Mouse (Mus musculus) neural tube, embryonic 13.5 days (tissue): ENCODE measurements around the gene Ahdc1. TPM values are rescaled to one million over a fixed set of nuclear protein-coding genes. Genes with fewer than 3 reads are reported as not detected.
A peak's percentile ranks its signal among the peaks of the same experiment; 100 is the strongest.

Experiments used
- ATAC-seq: fragments of 200-750 bp; cut with Nextera tagmentation; 2 replicates; pipeline ENCODE4 v1.8.0; 2017; ENCODE audit warnings: low read depth, mild to moderate bottlenecking, moderate TSS enrichment, moderate library complexity
- H3K27ac ChIP-seq: fragments of 300-500 bp; sonication (generic); replicated peaks from 2 replicates; pipeline ENCODE4 v1.5.1; 2015; ENCODE audit warnings: moderate library complexity, mild to moderate bottlenecking, inconsistent platforms
- H3K27me3 ChIP-seq: fragments of 300-500 bp; sonication (generic); 2 replicates; pipeline ENCODE4 v1.6.1; 2015; ENCODE audit warnings: mild to moderate bottlenecking, inconsistent platforms
- H3K36me3 ChIP-seq: fragments of 300-500 bp; sonication (generic); 2 replicates; pipeline ENCODE4 v1.6.1; 2015; ENCODE audit warnings: mild to moderate bottlenecking, inconsistent platforms
- H3K4me1 ChIP-seq: fragments of 300-500 bp; sonication (generic); replicated peaks from 2 replicates; pipeline ENCODE4 v1.6.1; 2015; ENCODE audit warnings: inconsistent platforms
- H3K4me2 ChIP-seq: fragments of 300-500 bp; sonication (generic); 2 replicates; pipeline ENCODE4 v1.6.1; 2015; ENCODE audit warnings: inconsistent platforms, mild to moderate bottlenecking, moderate library complexity
- H3K4me3 ChIP-seq: fragments of 300-500 bp; sonication (generic); 2 replicates; pipeline ENCODE4 v1.5.1; 2015; ENCODE audit warnings: mild to moderate bottlenecking, inconsistent platforms
- H3K9ac ChIP-seq: fragments of 300-500 bp; sonication (generic); 2 replicates; pipeline ENCODE4 v1.6.1; 2015; ENCODE audit warnings: moderate library complexity, mild to moderate bottlenecking, inconsistent platforms
- H3K9me3 ChIP-seq: fragments of 300-500 bp; sonication (generic); 2 replicates; pipeline ENCODE4 v1.6.1; 2016; ENCODE audit warnings: inconsistent platforms
- WGBS: fragments of 180-500 bp; shearing (Covaris S2); methylation state at CpG from one replicate; pipeline ENCODE4 v1.1.7; 2015; 5-methylcytosine and 5-hydroxymethylcytosine counted together
- polyA plus RNA-seq: library from polyadenylated mRNA; unstranded; fragments of >200 nt; fragmentation: Nextera tagmentation; extraction: Ambion mirVana; gene quantifications from 2 replicates; pipeline ENCODE4 v1.2.1, GENCODE M21; 2015

The Ahdc1 gene
- polyA plus RNA-seq, 1 experiment from 2014 or later = 9.4 TPM

GRCm38 (mm10) chr4:133045771-133046474, 34.9 kb downstream of the Ahdc1 start:
- peak overlapping the region; percentile 84 for H3K27ac ChIP-seq
- no peaks in the 10 kb centered on the region for H3K36me3 ChIP-seq
- peak overlapping the region; percentile 9; the same call in 1 of the 2 replicates for H3K4me2 ChIP-seq
- no peaks in the 10 kb centered on the region for H3K27me3 ChIP-seq
- 39% methylated on average over 11 of the region's 11 CpGs for WGBS
- peaks cover 100% of the 10 kb centered on the region for H3K4me1 ChIP-seq
- no peak for ATAC-seq
- peak overlapping the region; percentile 60; the same call in 1 of the 2 replicates for H3K9ac ChIP-seq
- H3K4me3 ChIP-seq = no peak overlapping the region
- H3K9me3 ChIP-seq = no peaks in the 10 kb centered on the region

DNA sequence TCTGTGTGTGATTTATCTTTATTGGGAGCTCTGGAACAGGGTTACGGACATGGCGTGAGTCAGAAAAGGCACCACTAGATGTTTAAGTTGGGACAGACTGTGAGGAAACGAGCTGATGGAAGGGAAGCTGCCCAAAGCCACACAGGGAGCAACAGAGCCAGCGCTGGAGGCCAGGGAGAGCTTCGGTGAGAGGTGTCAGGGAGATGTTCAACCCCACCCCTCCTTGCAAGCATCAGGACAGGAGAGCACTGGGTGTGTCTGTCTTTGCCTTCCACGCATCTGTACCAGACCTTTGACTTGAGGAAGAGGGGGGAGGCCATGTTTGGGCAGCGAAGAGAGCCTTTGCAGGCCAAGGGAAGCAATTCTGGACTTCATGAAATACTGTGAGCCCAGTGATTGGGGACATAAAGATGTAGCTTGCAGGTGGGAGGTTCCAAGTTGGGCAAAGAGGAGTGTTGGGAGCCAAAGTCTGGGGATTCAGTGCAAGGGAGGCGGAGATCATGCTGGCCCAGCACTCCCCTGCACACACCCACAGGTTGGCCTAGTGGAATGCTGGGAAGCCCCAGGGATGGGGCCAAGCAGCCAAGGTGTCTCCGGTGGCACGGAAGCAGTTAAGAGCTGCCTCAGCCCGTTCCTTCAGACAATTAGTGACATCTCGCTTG, 35.8 kb downstream of the Ahdc1 start:
- 0 out of 2 replicates have a peak overlapping the region, but pooled peaks have one; percentile 35 for H3K9ac ChIP-seq
- H3K27ac ChIP-seq = peak overlapping the region; percentile 84
- no peak; the same call in 1 of the 2 replicates for ATAC-seq
- H3K4me3 ChIP-seq = no peak overlapping the region
- peaks cover 100% of the 10 kb centered on the region for H3K4me1 ChIP-seq
- H3K36me3 ChIP-seq = no peaks in the 10 kb centered on the region
- H3K4me2 ChIP-seq = peak overlapping the region; percentile 29
- WGBS = 19% methylated on average over 12 of the region's 12 CpGs
- no peaks in the 10 kb centered on the region for H3K9me3 ChIP-seq
- H3K27me3 ChIP-seq = no peaks in the 10 kb centered on the region

- peak overlapping the region; percentile 84 for H3K27ac ChIP-seq
- peak; percentile 10; the same call in 1 of the 2 replicates for ATAC-seq
- WGBS = 10% methylated on average over 16 of the region's 16 CpGs
- no peaks in the 10 kb centered on the region for H3K9me3 ChIP-seq
- H3K9ac ChIP-seq = peak overlapping the region; percentile 51
- peak overlapping the region; percentile 29 for H3K4me2 ChIP-seq
- peaks cover 100% of the 10 kb centered on the region for H3K4me1 ChIP-seq
- no peaks in the 10 kb centered on the region for H3K36me3 ChIP-seq
- no peak overlapping the region for H3K4me3 ChIP-seq
- no peaks in the 10 kb centered on the region for H3K27me3 ChIP-seq
Observed at GRCm38 (mm10) chr4:133047353-133048105, 36.5 kb downstream of the Ahdc1 start.

GRCm38 (mm10) chr4:133049071-133049920, 38.2 kb downstream of the Ahdc1 start:
- peak overlapping the region; percentile 84 for H3K27ac ChIP-seq
- peaks cover 96% of the 10 kb centered on the region for H3K4me1 ChIP-seq
- 58% methylated on average over 19 of the region's 19 CpGs for WGBS
- H3K27me3 ChIP-seq = no peaks in the 10 kb centered on the region
- no peak overlapping the region for H3K4me3 ChIP-seq
- no peaks in the 10 kb centered on the region for H3K36me3 ChIP-seq
- H3K9me3 ChIP-seq = no peaks in the 10 kb centered on the region
- no peak overlapping the region for H3K4me2 ChIP-seq
- no peak for ATAC-seq
- peak overlapping the region; percentile 54 for H3K9ac ChIP-seq

DNA sequence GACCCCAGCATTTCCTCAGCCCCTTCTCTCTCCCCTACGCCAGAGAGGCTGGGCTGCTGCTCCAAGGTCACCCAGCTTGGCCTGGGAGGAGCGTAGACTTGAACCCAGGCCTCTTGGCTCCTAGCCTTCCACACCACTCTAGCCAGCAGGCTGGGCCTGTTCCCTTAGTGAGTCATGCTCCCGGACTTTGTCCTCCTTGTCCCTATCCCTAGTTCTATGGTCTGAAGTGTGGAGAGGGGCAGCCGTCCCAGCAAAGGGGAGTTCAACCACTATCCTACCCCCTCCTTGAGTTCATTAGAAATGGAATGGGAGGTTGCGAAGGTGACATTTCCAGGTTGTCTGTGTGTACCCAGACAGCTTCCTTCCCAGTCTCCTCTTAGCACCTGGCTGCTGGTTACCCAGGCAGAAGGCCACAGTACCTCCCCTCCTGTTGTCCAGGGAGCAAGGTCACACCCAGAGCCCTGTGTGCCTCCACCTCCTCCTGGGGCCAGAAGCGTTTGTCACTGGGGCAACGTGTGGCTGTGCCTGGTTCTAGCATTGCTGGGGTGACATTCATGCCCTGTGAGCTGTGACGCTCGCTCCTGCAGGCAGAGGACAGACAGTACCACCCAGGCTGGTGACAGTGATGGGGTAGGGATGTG, 39.3 kb downstream of the Ahdc1 start:
- H3K27ac ChIP-seq = no peak overlapping the region; the same call in 1 of the 2 replicates
- ATAC-seq = no peak
- no peak overlapping the region for H3K4me2 ChIP-seq
- H3K9me3 ChIP-seq = no peaks in the 10 kb centered on the region
- peaks cover 96% of the 10 kb centered on the region for H3K4me1 ChIP-seq
- no peaks in the 10 kb centered on the region for H3K27me3 ChIP-seq
- peaks cover 8% of the 10 kb centered on the region for H3K36me3 ChIP-seq
- no peak overlapping the region for H3K4me3 ChIP-seq
- 76% methylated on average over 9 of the region's 9 CpGs for WGBS
- H3K9ac ChIP-seq = no peak overlapping the region; the same call in 1 of the 2 replicates

GRCm38 (mm10) chr4:133050837-133051549, 39.9 kb downstream of the Ahdc1 start:
- ATAC-seq = no peak
- Histone ChIP-seq H3K27me3 (no peaks in the 10 kb centered on the region), H3K9me3 (no peaks in the 10 kb centered on the region), H3K4me3 (no peak overlapping the region), H3K9ac (peak overlapping the region; percentile 61; the same call in 1 of the 2 replicates), H3K4me2 (no peak overlapping the region), H3K36me3 (peaks cover 14% of the 10 kb centered on the region), H3K27ac (peak overlapping the region; percentile 64), H3K4me1 (peaks cover 96% of the 10 kb centered on the region)
- 94% methylated on average over 6 of the region's 6 CpGs for WGBS

DNA sequence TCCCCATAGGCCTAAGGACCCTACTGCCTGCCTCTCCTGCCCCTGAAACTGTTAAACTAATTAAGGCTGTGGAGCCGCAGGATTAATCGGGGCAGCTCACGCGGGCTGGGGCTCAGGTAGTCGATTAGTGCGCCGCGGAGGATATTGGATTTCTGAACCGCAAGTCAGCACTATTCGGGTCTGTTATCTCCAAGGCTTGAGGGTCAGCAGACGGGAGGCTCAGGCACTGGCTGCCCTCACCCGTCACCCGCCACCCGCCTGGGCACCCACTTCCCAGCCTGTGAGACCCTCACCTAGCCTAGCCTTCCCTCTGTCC, 40.4 kb downstream of the Ahdc1 start:
- H3K4me1 ChIP-seq = peaks cover 96% of the 10 kb centered on the region
- ATAC-seq = no peak
- H3K27ac ChIP-seq = peak overlapping the region; percentile 64
- H3K27me3 ChIP-seq = no peaks in the 10 kb centered on the region
- 68% methylated on average over 14 of the region's 14 CpGs for WGBS
- H3K36me3 ChIP-seq = peaks cover 14% of the 10 kb centered on the region
- no peak overlapping the region for H3K4me3 ChIP-seq
- H3K9me3 ChIP-seq = no peaks in the 10 kb centered on the region
- H3K4me2 ChIP-seq = no peak overlapping the region
- peak overlapping the region; percentile 61 for H3K9ac ChIP-seq

DNA sequence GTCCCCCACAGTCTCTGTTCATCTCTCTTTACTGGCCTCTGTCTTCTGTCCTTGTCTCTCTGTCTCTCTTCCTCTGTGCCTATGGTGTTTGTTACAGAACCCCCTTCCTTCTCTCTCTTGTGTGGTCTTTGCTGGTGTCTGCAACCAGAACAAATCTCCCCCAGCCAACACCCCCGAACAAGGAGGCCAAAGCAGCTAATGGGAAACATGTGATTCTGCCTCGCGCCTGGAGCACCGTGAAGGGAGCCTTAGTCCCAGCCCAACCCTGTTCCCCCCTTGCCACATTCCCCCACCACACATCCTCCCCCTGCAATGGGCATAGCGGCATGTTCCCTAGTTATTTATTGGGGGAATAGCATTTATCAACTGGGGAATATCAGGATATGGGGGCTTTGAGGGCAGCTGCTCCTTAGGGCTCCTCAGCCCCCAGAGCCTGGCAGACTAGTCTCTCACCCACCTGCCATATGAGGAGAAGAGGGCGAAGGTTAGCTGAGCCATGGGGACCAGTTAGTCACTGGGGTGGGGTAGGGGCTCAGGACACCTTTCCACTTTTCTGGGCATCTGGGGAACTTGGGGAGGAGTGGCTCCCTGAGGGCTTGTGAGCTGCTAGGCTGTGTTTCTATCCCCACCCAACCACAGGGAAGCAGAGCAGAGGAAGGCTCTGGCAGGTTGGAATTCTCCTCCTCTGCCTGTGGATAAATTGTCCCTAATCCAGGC, 41.1 kb downstream of the Ahdc1 start:
- Histone ChIP-seq H3K4me2 (no peak overlapping the region), H3K36me3 (peaks cover 14% of the 10 kb centered on the region), H3K27ac (peak overlapping the region; percentile 64), H3K27me3 (no peaks in the 10 kb centered on the region), H3K9ac (peak overlapping the region; percentile 61), H3K4me1 (peaks cover 96% of the 10 kb centered on the region), H3K4me3 (no peak overlapping the region), H3K9me3 (no peaks in the 10 kb centered on the region)
- ATAC-seq = no peak
- WGBS = 45% methylated on average over 6 of the region's 6 CpGs

DNA sequence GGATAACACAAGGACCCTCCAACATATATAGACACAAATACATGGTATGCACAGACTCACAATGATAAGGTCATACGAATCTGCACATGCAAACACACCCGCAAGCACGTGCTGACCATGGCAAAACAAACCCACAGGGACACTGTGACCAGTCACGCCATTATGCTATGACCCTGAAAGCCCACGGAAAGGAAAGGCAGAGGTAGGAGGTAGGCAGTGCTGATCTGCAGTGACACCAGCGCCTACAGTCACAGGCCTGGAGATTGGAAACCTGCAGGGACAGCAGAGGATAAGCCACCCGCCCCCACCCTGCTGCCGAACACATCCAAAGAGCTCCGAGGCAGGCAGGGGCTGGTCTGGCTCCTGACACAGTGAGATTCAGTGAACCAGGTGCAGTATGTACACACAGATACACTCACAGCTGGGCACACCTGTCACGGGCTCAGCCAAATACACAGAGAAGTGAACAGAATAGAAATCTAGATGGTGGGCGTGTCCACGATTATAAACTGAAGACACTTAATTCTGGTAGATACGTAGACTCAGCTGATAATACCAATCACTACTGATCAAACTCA, 42.0 kb downstream of the Ahdc1 start:
- ATAC-seq = no peak
- 0 out of 2 replicates have a peak overlapping the region, but pooled peaks have one; percentile 2 for H3K9ac ChIP-seq
- 84% methylated on average over 13 of the region's 13 CpGs for WGBS
- no peaks in the 10 kb centered on the region for H3K27me3 ChIP-seq
- peak overlapping the region; percentile 64; the same call in 1 of the 2 replicates for H3K27ac ChIP-seq
- H3K36me3 ChIP-seq = peaks cover 16% of the 10 kb centered on the region
- H3K9me3 ChIP-seq = no peaks in the 10 kb centered on the region
- H3K4me2 ChIP-seq = no peak overlapping the region
- H3K4me3 ChIP-seq = no peak overlapping the region
- H3K4me1 ChIP-seq = peaks cover 96% of the 10 kb centered on the region

- no peak for ATAC-seq
- Histone ChIP-seq H3K9ac (no peak overlapping the region), H3K4me2 (no peak overlapping the region), H3K36me3 (peaks cover 17% of the 10 kb centered on the region), H3K4me1 (peaks cover 96% of the 10 kb centered on the region), H3K9me3 (no peaks in the 10 kb centered on the region), H3K27ac (peak overlapping the region; percentile 52; the same call in 1 of the 2 replicates), H3K4me3 (no peak overlapping the region), H3K27me3 (no peaks in the 10 kb centered on the region)
- WGBS = 83% methylated on average over 6 of the region's 6 CpGs
Observed at GRCm38 (mm10) chr4:133054530-133054929, 43.5 kb downstream of the Ahdc1 start.
